26 mouse cellular contexts compared by ENCODE assay signal in the genomic region with DNA sequence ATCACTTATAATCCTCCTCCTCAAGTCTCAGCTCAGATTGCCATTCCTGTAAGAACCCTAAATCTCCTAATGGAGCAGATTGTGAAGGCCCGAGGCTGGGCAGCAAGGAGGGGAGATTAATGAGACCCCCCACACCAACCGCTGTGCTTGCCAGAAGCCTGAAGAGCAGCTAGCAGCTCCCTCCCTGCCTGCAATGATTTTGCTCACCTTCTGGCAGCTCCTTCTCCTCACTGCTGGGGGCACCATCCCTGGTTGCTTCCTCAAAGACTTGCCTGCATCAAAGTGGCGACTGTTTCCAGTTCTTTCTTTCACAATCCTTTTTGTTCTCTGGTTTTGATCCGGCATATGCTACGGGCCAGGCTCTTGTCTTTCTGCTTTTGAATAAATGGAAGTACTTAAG.
DNase-seq lines count a peak whose midpoint lies in the region; ATAC-seq and TF ChIP-seq lines count a peak whose summit lies in the region.
"Had no signal": no experiment of that assay in that cellular context is flagged by ENCODE, and none has a peak within 500 bp of the region (broad histone marks: within the 10 kb centered on the region; RNA-seq: fewer than 3 reads in every experiment).

No protein-coding gene starts in this region.

- H3K4me1 ChIP-seq in forebrain, embryonic 14.5 days (ENCODE audit: control insufficient read depth, insufficient read depth, low read length): 0 out of 2 replicates have a peak, but pooled peaks cover 4% of the 10 kb centered on the region
- peaks cover 7% of the 10 kb centered on the region for H3K4me1 ChIP-seq in forebrain, embryonic 15.5 days
- H3K4me1 ChIP-seq in midbrain, embryonic 13.5 days (replicated peaks): peaks cover 12% of the 10 kb centered on the region; the same call in 1 of the 2 replicates
- no peaks in the 10 kb centered on the region; the same call in 1 of the 2 replicates for H3K4me1 ChIP-seq in midbrain, embryonic 11.5 days (ENCODE audit: control insufficient read depth, insufficient read depth, low read length)

- H3K27me3 ChIP-seq in forebrain, embryonic 14.5 days (replicated peaks; ENCODE audit: control insufficient read depth, insufficient read depth, low read length): no peaks in the 10 kb centered on the region
- no peaks in the 10 kb centered on the region for H3K27me3 ChIP-seq in forebrain, embryonic 15.5 days
- no peaks in the 10 kb centered on the region for H3K27me3 ChIP-seq in midbrain, embryonic 13.5 days
- no peaks in the 10 kb centered on the region for H3K27me3 ChIP-seq in midbrain, embryonic 11.5 days (ENCODE audit: control insufficient read depth, insufficient read depth, low read length)

- no peak overlapping the region for H3K9ac ChIP-seq in forebrain, embryonic 14.5 days (ENCODE audit: low read length)
- no peak overlapping the region for H3K9ac ChIP-seq in forebrain, embryonic 15.5 days (replicated peaks)
- no peak overlapping the region for H3K9ac ChIP-seq in midbrain, embryonic 13.5 days (replicated peaks)
- no peak overlapping the region for H3K9ac ChIP-seq in midbrain, embryonic 11.5 days (ENCODE audit: low read length)
- H3K9ac ChIP-seq: liver, embryonic 14.5 days had no signal

- no peak overlapping the region for H3K27ac ChIP-seq in forebrain, embryonic 14.5 days (ENCODE audit: low read depth, low read length)
- no peak overlapping the region for H3K27ac ChIP-seq in forebrain, embryonic 15.5 days (replicated peaks)
- no peak overlapping the region for H3K27ac ChIP-seq in midbrain, embryonic 13.5 days
- no peak overlapping the region for H3K27ac ChIP-seq in midbrain, embryonic 11.5 days (ENCODE audit: low read depth, low read length)
- H3K27ac ChIP-seq: gastrocnemius, adult 2 months; liver, embryonic 14.5 days; macrophage had no signal

- TF ChIP-seq POLR2A in brain, embryonic 14.5 days (IDR thresholded peaks at IDR 0.05; ENCODE audit: borderline replicate concordance, extremely low read depth, insufficient read depth, insufficient read length, poor library complexity, severe bottlenecking): no peak

- no peaks in the 10 kb centered on the region for H3K36me3 ChIP-seq in forebrain, embryonic 14.5 days (ENCODE audit: control insufficient read depth, insufficient read depth, low read length)
- H3K36me3 ChIP-seq in forebrain, embryonic 15.5 days: no peaks in the 10 kb centered on the region
- no peaks in the 10 kb centered on the region for H3K36me3 ChIP-seq in midbrain, embryonic 13.5 days
- H3K36me3 ChIP-seq in midbrain, embryonic 11.5 days (ENCODE audit: control insufficient read depth, insufficient read depth, low read length): no peaks in the 10 kb centered on the region

- H3K4me3 ChIP-seq in forebrain, embryonic 14.5 days (ENCODE audit: low read depth, low read length): no peak overlapping the region
- no peak overlapping the region for H3K4me3 ChIP-seq in forebrain, embryonic 15.5 days
- no peak overlapping the region for H3K4me3 ChIP-seq in midbrain, embryonic 13.5 days (replicated peaks)
- no peak overlapping the region for H3K4me3 ChIP-seq in midbrain, embryonic 11.5 days (ENCODE audit: low read depth, low read length)
- H3K4me3 ChIP-seq: erythroblast, embryonic 14.5 days; gastrocnemius, adult 2 months had no signal

- TF ChIP-seq CTCF in brain, embryonic 14.5 days (IDR thresholded peaks at IDR 0.05; ENCODE audit: borderline replicate concordance, extremely low read depth, insufficient read depth, insufficient read length): no peak

- no peak overlapping the region for H3K4me2 ChIP-seq in forebrain, embryonic 14.5 days (ENCODE audit: low read length)
- H3K4me2 ChIP-seq in forebrain, embryonic 15.5 days (replicated peaks): no peak overlapping the region
- no peak overlapping the region for H3K4me2 ChIP-seq in midbrain, embryonic 13.5 days (replicated peaks)
- H3K4me2 ChIP-seq in midbrain, embryonic 11.5 days: no peak overlapping the region
- H3K4me2 ChIP-seq: heart, embryonic 11.5 days had no signal

- peak; percentile 50 for DNase-seq in forebrain, embryonic 14.5 days (ENCODE audit: low spot score)
- no peak for DNase-seq in midbrain, embryonic 11.5 days (ENCODE audit: low spot score, missing footprints)
- DNase-seq in brain, embryonic 14.5 days (ENCODE audit: low read depth): peak; percentile 76
- peak; percentile 17 for DNase-seq in retina, postnatal 7 days (ENCODE audit: low read depth, low spot score)
- no peak for DNase-seq in adrenal gland, postnatal 10 days
- DNase-seq: adrenal gland, postnatal 36 days; cerebellum, adult 9-10 months; gastrocnemius, adult 2 months; gastrocnemius, postnatal 36 days; heart, adult 18-20 months; heart, postnatal 4 days; kidney, adult 9 months; kidney, postnatal 10 days; layer of hippocampus, postnatal 36 days; liver; lung, adult 2 months; lung, postnatal 10 days; right cerebral cortex, postnatal 14 days; thymus, postnatal 4 days had no signal

- WGBS in forebrain, embryonic 14.5 days: 14% methylated on average over 5 of the region's 5 CpGs
- 21% methylated on average over 5 of the region's 5 CpGs for WGBS in forebrain, embryonic 15.5 days
- 31% methylated on average over 5 of the region's 5 CpGs for WGBS in midbrain, embryonic 13.5 days
- 40% methylated on average over 5 of the region's 5 CpGs for WGBS in midbrain, embryonic 11.5 days

- peak; percentile 18; the same call in 1 of the 2 replicates for ATAC-seq in forebrain, embryonic 14.5 days
- ATAC-seq in forebrain, embryonic 15.5 days (replicated peaks): no peak
- peak; percentile 45; the same call in 1 of the 2 replicates for ATAC-seq in midbrain, embryonic 13.5 days
- ATAC-seq in midbrain, embryonic 11.5 days (ENCODE audit: low FRiP score): no peak
- ATAC-seq: intestine, postnatal 0 days had no signal

- no peaks in the 10 kb centered on the region for H3K9me3 ChIP-seq in forebrain, embryonic 14.5 days (replicated peaks; ENCODE audit: control insufficient read depth, low read length)
- no peaks in the 10 kb centered on the region for H3K9me3 ChIP-seq in forebrain, embryonic 15.5 days
- H3K9me3 ChIP-seq in midbrain, embryonic 13.5 days: no peaks in the 10 kb centered on the region
- no peaks in the 10 kb centered on the region for H3K9me3 ChIP-seq in midbrain, embryonic 11.5 days (ENCODE audit: control insufficient read depth, low read length)

Comparison
In these comparisons a context has a peak if more than half of its experiments do, and no peak if none do; other contexts are left out.
1. ATAC-seq: peak in forebrain, embryonic 14.5 days (single experiment) and midbrain, embryonic 13.5 days (single experiment); none in forebrain, embryonic 15.5 days (single experiment) and midbrain, embryonic 11.5 days (single experiment).
2. DNase-seq: peak in forebrain, embryonic 14.5 days (single experiment), brain, embryonic 14.5 days (single experiment) and retina, postnatal 7 days (single experiment); none in midbrain, embryonic 11.5 days (single experiment) and adrenal gland, postnatal 10 days (single experiment).